Mouse (Mus musculus) stomach, postnatal 0 days (tissue): Measurements from ENCODE around the gene Msi2. TPM values are rescaled to one million over a fixed set of nuclear protein-coding genes. Genes with fewer than 3 reads are reported as not detected.

Source experiments
- ATAC-seq: fragments of 200-750 bp; cut with Nextera tagmentation; 2 replicates; pipeline ENCODE4 v1.8.0; 2017; ENCODE audit not compliant: low FRiP score, low TSS enrichment
- DNase-seq: peaks from one replicate; pipeline ENCODE4 v3.0.0-alpha.2; 2016; ENCODE audit warnings: low spot score
- H3K27ac ChIP-seq: fragments of 300-500 bp; sonication (generic); replicated peaks from 2 replicates; pipeline ENCODE4 v1.5.1; 2014; ENCODE audit warnings: mild to moderate bottlenecking, control low read depth
- H3K27me3 ChIP-seq: fragments of 300-500 bp; sonication (generic); 2 replicates; pipeline ENCODE4 v1.6.1; 2014; ENCODE audit warnings: low read length; ENCODE audit not compliant: control insufficient read depth, insufficient read depth
- H3K36me3 ChIP-seq: fragments of 300-500 bp; sonication (generic); 2 replicates; pipeline ENCODE4 v1.6.1; 2014; ENCODE audit warnings: low read length, mixed read lengths; ENCODE audit not compliant: control insufficient read depth, insufficient read depth
- H3K4me1 ChIP-seq: fragments of 300-500 bp; sonication (generic); replicated peaks from 2 replicates; pipeline ENCODE4 v1.6.1; 2014; ENCODE audit warnings: antibody characterized with exemption; ENCODE audit not compliant: control insufficient read depth, insufficient read depth
- H3K4me2 ChIP-seq: fragments of 300-500 bp; sonication (generic); replicated peaks from 2 replicates; pipeline ENCODE4 v1.6.1; 2014; ENCODE audit warnings: low read depth, mild to moderate bottlenecking, control low read depth, moderate library complexity
- H3K4me3 ChIP-seq: fragments of 300-500 bp; sonication (generic); 2 replicates; pipeline ENCODE4 v1.5.1; 2014; ENCODE audit warnings: low read depth, low read length, control low read depth
- H3K9ac ChIP-seq: fragments of 300-500 bp; sonication (generic); 2 replicates; pipeline ENCODE4 v1.6.1; 2014; ENCODE audit warnings: mild to moderate bottlenecking, low read length, control low read depth, mixed read lengths
- H3K9me3 ChIP-seq: fragments of 300-500 bp; sonication (generic); 2 replicates; pipeline ENCODE4 v1.6.1; 2016; ENCODE audit warnings: low read length; ENCODE audit not compliant: control insufficient read depth
- CTCF ChIP-seq: IDR thresholded peaks from 2 replicates; pipeline ENCODE4 v1.5.1; 2016; ENCODE audit warnings: antibody characterized with exemption, low read depth, mild to moderate bottlenecking, moderate library complexity
- EP300 ChIP-seq: optimal IDR thresholded peaks from 2 replicates; pipeline ENCODE3; 2016; ENCODE audit warnings: antibody characterized with exemption
- WGBS: fragments of 180-500 bp; shearing (Covaris S2); extraction: QIAGEN DNeasy Blood & Tissue Kit; methylation state at CpG from one replicate; pipeline ENCODE4 v1.1.7; 2014; 5-methylcytosine and 5-hydroxymethylcytosine counted together
- polyA plus RNA-seq: library from polyadenylated mRNA; unstranded; fragments of >200 nt; fragmentation: Nextera tagmentation; extraction: Ambion mirVana; gene quantifications from 2 replicates; pipeline ENCODE4 v1.2.1, GENCODE M21; 2015

Gene Msi2
- polyA plus RNA-seq, 1 experiment from 2014 or later, result 6.7 TPM

- Histone ChIP-seq H3K9me3 (no peaks in the 10 kb centered on the region), H3K27me3 (no peaks in the 10 kb centered on the region), H3K4me3 (no peak overlapping the region), H3K27ac (0 out of 2 replicates have a peak overlapping the region, but pooled peaks have one; percentile 8), H3K36me3 (no peaks in the 10 kb centered on the region), H3K4me1 (peaks cover 8% of the 10 kb centered on the region), H3K9ac (no peak overlapping the region), H3K4me2 (no peak overlapping the region)
- ATAC-seq (no peak), DNase-seq (no peak)
- TF ChIP-seq CTCF (no peak), EP300 (no peak)
- WGBS, result 36% methylated on average over 9 of the region's 9 CpGs
These were observed 297.2 kb downstream of the Msi2 start for GRCm38 (mm10) chr11:88421057-88421578.

- no peaks in the 10 kb centered on the region for H3K36me3 ChIP-seq
- no peak overlapping the region for H3K4me2 ChIP-seq
- H3K4me1 ChIP-seq, result peaks cover 6% of the 10 kb centered on the region
- ATAC-seq, result no peak
- H3K9me3 ChIP-seq, result no peaks in the 10 kb centered on the region
- no peaks in the 10 kb centered on the region for H3K27me3 ChIP-seq
- WGBS, result 78% methylated on average over 9 of the region's 9 CpGs
- no peak overlapping the region for H3K4me3 ChIP-seq
- H3K9ac ChIP-seq, result no peak overlapping the region
- no peak for DNase-seq
- no peak overlapping the region for H3K27ac ChIP-seq
- TF ChIP-seq EP300 (no peak), CTCF (no peak)
These were observed 298.5 kb downstream of the Msi2 start for GRCm38 (mm10) chr11:88419657-88420366.

GRCm38 (mm10) chr11:88419064-88419463 is 299.2 kb downstream of the Msi2 start:
- Histone ChIP-seq H3K27ac (no peak overlapping the region), H3K4me2 (no peak overlapping the region), H3K27me3 (no peaks in the 10 kb centered on the region), H3K36me3 (no peaks in the 10 kb centered on the region), H3K9me3 (no peaks in the 10 kb centered on the region), H3K9ac (no peak overlapping the region), H3K4me1 (peaks cover 8% of the 10 kb centered on the region; the same call in 1 of the 2 replicates), H3K4me3 (no peak overlapping the region)
- WGBS, result 50% methylated on average over 7 of the region's 7 CpGs
- DNase-seq (no peak), ATAC-seq (no peak)
- TF ChIP-seq CTCF (no peak), EP300 (no peak)

- no peaks in the 10 kb centered on the region for H3K36me3 ChIP-seq
- no peak overlapping the region for H3K4me2 ChIP-seq
- WGBS, result 65% methylated on average over 18 of the region's 18 CpGs
- no peaks in the 10 kb centered on the region for H3K9me3 ChIP-seq
- no peak for TF ChIP-seq CTCF
- no peak for TF ChIP-seq EP300
- H3K4me1 ChIP-seq, result 0 out of 2 replicates have a peak, but pooled peaks cover 4% of the 10 kb centered on the region
- H3K27me3 ChIP-seq, result no peaks in the 10 kb centered on the region
- no peak overlapping the region for H3K9ac ChIP-seq
- H3K27ac ChIP-seq, result no peak overlapping the region
- no peak for DNase-seq
- H3K4me3 ChIP-seq, result no peak overlapping the region
- no peak for ATAC-seq
These were observed 304.0 kb downstream of the Msi2 start for GRCm38 (mm10) chr11:88414157-88414870.

- 0 out of 2 replicates have a peak, but pooled peaks cover 2% of the 10 kb centered on the region for H3K4me1 ChIP-seq
- DNase-seq, result peak; percentile 84
- no peak overlapping the region for H3K9ac ChIP-seq
- no peaks in the 10 kb centered on the region for H3K9me3 ChIP-seq
- peak; percentile 82 for ATAC-seq
- H3K27me3 ChIP-seq, result no peaks in the 10 kb centered on the region
- H3K36me3 ChIP-seq, result no peaks in the 10 kb centered on the region
- no peak overlapping the region for H3K27ac ChIP-seq
- WGBS, result 59% methylated on average over 5 of the region's 5 CpGs
- H3K4me3 ChIP-seq, result no peak overlapping the region
- TF ChIP-seq CTCF, result peak; percentile 97
- TF ChIP-seq EP300, result no peak
- H3K4me2 ChIP-seq, result no peak overlapping the region
These were observed 305.8 kb downstream of the Msi2 start for GRCm38 (mm10) chr11:88412423-88413094.
